Mouse (Mus musculus) erythroid progenitor cell, adult 5-6 weeks (primary cell): ENCODE results near the gene Stk11. TPM values are rescaled to one million over a fixed set of nuclear protein-coding genes. Genes with fewer than 3 reads are reported as not detected.

Experiments
- ATAC-seq: replicated peaks from 2 replicates; pipeline ENCODE4 v1.8.0; 2016; ENCODE audit warnings: moderate number of reproducible peaks, mild to moderate bottlenecking, moderate TSS enrichment, inconsistent platforms; ENCODE audit not compliant: poor library complexity, low FRiP score, severe bottlenecking
- total RNA-seq, 2 experiments: library from RNA; stranded (forward) in 1 of 2; stranded (reverse) in 1 of 2; fragments of 150-400 nt in 1 of 2; fragments of 186-747, 209-891 nt in 1 of 2; gene quantifications; 2 replicates each; pipeline versions ENCODE4 v1.2.3 to v1.2.4; 2015 to 2017; ENCODE audit warnings: low replicate concordance in 2 of 2

The Stk11 gene
- total RNA-seq, 2 experiments from 2014 or later: 224 to 440 TPM

DNA sequence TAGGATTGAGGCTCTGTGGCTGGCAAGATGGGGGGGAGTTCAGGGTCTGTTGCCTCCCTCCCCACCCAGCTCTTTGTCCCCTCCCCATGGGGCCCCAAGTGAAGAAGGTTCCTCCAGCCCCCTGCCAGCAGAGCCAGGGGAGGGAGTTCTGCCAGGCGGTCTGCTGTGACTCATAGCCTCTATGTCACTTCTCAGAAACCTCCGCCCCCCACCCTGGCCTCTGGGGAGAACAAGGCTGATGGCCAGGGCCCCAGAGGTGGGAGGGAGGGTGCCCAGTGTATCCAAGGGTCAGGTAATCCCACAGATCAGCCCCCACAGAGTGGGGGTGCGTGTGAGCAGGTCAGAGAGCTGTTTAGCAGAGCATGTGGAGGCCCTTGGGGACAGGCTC is 37.3 kb downstream of the Stk11 start:
- no peak for ATAC-seq

DNA sequence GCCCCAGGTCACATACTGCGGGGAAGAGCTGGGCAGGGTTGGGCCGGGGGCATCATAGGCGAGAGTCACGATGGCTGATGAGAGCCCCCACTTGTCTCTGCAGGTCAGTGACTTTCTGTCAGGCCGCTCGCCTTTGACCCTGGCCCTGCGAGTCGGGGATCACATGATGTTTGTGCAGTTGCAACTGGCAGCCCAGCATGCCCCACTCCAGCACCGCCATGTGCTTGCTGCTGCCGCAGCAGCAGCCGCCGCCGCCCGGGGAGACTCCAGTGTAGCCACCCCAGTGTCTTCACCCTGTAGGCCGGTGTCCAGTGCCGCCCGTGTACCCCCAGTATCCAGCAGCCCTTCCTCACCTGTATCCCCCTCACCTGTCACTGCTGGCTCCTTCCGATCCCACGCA is 38.1 kb downstream of the Stk11 start:
- no peak for ATAC-seq

DNA sequence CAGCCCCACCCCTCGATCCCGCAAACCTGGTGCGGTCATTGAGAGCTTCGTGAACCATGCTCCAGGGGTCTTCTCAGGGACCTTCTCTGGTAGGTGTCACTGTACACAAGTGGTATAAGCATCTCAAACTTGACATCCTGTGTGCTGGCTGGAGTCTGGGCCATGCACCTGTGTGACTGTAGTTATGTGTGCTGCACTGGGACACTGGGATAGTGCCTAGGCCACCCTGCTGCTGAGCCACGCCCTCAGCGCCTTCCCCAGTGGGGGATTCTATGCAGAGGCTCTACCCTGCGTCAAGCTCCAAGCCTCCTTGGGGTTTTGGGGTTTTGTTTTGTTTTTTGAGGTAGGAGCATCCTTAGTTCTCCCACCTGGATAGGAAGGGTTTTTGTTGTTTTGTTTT is 38.8 kb downstream of the Stk11 start:
- no peak for ATAC-seq

DNA sequence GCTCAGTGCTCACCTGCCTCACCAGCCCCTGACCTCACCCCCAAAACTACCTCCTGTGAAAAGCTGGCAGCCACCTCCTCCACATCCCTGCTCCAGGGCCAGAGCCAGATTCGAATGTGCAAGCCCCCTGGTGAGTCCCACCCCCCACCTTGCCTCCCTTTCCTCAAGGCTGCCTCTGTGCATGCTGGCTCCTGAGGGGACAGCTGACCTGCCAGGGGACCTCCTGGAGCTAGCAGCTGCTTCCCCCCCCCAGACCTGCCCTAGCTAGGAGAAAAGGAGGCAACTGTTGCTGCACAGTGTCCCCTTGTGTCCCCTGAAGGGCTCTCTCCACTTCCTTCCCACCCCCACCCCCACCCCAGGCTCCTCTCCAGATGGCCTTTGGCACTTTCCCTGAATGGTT is 39.7 kb downstream of the Stk11 start:
- no peak for ATAC-seq

DNA sequence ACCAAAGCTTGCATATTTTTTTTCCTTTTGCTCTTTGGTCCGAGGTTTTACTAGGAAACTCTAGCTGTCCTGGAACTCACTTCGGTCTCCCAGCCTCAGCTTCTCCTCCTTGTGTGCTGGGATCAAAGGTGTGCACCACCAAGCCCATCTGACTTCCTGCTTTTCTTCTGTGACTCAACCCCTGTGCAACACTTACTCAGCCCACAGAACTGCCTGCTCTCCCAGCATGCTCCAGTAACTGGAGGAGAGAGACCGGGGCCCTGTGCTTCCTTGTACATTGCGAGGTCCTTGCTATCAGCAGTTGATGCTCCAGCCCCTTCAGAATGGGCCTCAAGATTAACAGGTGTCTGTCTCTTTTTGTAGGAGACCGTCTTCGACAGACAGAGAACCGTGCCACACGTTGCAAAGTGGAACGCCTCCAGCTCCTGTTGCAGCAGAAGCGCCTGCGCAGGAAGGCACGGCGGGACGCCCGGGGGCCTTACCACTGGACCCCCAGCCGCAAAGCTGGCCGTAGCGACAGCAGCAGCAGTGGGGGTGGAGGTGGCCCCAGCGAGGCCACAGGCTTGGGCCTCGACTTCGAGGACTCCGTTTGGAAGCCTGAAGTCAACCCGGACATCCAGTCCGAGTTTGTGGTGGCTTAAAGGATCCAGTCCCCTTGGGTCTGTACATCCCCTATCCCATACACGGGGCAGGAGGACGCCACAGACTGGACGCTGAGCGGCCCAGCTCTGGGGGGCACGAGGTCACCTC is 40.6 kb downstream of the Stk11 start:
- ATAC-seq: no peak

DNA sequence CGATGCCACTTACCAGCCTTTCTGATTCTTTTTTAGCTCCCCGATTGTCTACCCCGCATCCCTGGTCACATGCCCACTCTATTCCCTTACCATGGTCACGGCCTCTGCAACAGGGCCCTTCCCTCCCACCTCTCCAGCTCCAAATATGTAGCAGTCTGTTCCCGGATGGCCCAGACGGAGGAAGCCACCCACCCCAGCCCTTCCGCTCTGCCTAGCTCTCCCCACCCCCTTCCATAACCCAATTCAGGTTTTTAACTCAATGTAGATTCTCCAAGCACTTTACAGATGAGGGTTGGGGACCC is 41.1 kb downstream of the Stk11 start:
- no peak for ATAC-seq

DNA sequence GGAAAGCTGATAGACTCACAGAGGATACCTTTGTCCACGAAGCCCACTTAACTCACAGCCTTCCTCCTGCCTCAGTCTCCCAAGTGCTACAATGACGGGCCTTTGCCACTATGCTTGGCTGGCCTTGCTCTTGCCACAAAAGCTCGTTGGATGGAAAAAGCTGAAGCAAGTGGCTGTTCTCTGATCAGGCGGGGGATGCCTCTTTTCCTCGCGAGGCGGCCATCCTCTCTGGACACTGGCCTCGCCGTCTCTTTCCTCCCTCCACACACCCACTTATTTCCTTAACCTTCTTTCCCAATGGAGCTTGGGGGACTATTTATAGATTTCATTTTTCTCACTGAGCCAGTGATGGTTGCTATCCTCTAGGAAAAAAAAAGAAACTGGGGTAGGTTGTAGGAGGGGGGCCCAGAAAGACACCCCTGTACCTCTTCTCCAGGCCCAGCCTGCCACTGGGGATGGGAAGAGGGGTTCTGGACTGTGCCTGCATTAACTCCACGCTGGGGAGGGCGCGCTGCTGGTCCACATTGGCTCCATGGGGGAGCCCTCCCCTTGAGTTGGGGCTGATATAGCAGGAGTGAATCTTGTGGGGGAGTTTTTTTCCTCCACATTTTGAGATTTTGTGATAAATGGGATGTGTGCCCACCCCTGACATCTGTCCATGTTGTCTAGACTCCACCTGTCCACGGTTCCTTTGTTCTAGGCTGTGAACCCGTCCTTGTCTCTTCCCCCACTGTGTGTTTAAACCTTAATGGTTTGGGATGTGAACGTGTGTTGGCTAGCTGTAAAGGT is 41.7 kb downstream of the Stk11 start:
- ATAC-seq: no peak

DNA sequence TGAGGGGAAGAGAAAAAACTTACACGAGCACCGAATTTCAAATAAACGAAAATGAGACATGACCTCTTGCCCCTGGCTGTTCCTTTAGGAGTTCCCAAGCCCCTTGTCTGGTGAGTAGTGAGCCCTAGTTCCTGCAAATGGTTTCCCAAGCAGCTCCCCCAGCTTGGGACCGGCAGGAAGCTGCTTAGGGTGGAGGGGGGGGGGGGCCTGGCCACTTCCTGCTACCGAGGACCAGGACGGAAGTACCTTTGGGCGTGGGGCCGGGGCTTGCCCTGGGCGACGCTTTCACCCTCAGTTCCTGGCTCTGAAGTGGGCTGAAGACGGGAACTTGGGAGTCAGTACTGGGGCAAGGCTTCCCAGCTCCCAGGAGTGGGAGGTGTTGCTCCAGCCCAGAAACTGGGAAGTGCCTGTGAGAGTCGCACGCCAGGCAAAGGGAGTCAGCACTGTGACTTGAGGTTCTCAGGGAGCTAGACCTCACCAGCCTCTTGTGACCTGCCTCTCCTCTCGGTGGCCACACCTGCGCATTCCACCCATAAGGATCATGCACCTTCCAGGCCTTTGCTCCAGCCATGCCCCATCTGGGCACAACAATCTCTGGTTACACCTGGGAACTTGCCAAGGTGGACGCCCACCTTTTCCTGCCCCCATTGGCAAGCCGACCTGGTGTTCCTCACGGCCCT is 42.8 kb downstream of the Stk11 start:
- ATAC-seq: no peak

DNA sequence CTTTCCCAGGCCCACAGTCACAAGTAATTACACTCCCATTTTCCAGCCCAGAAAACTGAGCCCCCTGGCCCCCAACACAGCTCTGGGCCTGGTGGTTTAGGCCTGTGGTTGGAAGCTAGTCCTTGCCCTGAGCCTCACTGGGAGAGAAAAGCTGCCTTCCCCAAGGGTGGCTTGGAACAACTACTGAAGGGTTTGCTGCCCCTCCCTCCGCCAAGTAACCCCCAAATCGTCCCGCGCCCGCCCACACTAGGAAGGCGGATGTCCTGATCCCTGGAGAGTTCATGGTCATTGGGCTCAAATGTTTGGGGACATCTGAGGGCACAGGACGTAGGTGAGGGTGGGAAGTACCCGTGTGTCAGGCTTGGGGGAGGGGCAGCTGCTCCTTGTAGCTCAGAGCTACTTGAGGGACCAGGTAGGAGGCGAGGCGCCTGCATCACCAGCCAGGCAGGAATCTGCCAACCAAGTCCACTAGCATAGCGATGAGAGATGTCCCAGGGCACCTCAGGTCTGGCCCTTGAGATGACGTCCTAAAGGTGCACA is 43.5 kb downstream of the Stk11 start:
- peak; percentile 11 for ATAC-seq

DNA sequence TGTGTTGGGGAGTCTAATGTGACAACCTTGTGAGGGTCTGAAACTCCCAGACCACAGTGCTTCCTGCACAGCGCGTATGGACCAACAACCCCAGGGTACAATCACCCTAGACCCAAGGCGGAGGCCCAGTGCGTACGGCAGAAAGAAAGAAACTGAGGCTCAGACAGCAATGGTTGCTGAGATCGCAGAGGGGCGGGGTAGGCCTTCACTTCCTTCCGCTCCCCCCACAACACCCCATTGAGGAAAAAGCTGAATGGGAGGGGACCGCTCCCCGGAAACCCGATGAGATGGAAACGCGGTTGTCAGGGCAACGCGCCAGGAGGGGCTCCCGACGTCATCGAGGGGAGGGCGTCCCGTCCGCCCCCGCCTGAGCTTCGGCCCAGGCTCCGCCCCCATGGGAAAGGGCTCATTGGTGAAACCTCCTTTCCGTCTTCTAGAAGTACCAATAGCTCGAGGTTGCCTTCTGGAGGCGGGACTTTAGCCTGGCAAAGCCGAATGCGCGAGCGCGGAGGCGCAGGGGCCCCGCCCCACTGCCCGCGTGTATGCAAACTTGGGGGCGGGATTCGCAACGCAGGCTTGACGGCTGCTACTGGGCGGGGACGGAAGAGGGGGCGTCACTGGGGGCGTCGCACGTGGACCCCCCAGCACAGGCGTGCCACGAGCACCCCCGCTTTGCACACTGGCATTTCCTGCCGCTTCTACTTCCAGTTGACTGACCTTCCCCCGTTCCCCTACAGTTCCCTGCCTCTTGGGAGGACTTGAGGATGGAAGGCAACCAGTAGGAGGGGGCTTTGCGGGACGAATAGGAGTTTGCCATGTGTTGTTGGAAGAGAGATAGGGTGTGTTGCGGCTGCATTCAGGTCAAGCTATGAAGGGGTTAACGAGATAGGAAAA is 44.2 kb downstream of the Stk11 start:
- peak; percentile 88 for ATAC-seq

DNA sequence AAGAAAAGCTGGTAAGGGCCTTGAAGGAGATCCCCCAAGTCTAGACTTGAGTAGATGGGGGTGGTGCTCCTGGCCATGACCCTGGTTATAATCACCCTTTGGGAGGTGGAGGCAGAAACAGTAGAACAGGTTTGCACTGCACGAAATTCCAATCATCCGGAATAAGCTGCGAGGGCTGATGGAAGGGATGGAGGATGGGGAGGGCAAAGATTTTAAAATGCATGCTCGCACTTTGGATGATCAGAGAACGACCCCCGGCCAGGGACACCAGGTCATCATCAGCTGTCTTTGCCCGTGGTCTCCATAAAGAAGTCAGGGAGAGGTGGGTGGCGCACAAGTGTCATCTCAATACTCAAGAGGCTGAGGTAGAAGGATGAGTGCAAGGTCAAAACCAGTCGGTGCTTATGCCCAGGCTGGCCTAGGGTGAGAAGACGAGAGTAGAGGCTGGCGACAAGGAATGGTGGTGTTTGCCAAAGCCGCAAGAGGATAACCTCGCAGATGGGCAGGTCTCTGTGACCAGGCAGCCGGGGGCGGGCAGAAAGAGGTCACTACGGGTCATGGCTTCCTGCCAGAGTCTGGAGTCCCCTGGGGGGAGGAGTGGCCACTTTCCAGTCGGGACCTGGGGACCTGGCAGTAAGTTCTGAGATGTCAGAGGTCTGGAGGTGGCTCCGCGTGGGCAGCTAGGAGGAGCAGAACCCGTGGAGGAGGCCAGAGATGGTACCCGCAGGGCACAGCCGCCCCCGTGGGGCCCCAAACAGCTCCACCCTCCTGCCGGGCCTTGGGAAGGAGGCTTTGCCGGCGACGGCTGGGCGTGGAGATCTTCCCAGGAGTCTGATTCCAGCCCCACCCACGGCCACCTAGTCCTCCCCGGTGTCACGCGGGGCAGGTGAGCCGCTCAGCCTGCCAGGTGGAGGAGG is 45.1 kb downstream of the Stk11 start:
- peak; percentile 23; the same call in 1 of the 2 replicates for ATAC-seq

DNA sequence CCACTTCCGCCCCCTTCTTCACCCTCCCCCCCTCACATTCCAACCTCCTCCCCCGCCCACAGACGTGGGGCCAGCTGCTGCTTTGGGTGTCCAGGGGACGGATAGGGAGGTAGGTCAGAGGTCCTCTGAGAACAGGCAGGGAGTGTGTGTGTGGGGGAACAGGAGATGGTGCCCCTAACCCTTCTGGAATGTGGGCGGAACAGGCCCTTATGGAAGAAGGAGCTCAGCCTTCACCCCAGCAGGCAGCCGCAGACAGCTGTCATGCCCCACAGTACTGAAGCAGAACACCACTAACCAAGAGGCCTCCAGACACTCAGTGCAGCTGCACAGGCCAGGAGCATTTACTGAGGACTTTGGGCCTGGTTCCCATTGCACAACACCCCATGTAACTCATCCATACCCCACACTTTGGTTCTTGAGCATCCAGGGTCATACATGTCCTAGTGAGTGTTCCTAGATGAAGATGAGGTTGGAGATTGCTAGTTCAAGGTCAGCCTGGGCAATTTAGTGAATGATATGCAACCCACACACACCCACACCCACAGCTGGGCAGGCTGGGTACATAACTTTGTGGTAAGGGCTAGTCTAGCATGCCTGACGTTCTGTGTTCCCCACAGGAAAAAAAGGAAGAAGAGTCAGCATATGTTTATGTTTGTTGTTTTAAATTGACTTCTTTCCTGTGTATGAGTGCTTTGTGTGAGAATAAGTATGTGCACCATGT is 46.1 kb downstream of the Stk11 start:
- ATAC-seq: no peak

DNA sequence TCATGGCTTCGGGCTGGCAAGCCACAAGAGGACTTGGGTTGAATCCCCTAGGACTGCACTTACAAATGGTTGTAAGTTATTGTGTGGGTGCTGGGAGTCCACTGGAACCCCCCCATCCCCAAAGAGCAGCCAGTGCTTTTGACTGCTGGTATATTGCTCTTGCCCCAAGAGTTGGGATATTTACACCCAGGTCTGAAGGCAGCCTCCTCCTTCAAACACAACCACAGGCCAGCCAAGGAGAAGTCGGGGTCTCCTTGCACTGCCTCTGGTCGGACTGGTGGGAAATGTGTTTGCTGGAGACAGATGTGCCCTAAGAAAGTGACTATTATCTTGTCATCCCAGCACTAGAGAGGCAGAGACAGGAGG is 46.6 kb downstream of the Stk11 start:
- ATAC-seq: no peak

DNA sequence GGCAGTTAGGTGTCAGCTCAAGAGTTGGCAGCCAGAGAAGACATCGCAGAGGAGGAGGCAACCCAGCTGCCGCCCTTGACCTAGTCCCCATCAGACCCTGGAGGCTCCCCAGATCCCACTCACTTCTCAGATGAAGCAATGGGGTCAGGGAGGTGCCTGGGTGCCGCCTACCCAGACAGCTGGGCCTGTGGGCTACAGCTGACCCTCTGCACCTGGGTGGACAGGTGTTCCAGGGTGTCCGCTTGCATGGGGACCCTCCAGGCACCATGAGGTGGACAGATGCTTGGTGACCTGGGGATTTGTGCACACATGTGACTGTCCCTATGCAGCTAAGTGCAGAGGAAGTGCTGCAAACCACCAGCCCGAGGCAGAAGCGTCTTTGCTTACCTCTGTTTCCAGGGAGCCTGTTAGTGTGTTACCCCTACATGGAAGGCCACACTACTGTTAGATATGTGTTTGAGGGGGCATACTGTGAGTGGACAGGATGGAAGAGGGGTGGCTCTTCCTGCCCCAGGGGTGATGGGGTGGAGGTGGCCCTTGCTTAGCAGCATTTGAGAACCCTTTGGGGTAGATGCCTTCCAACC is 47.2 kb downstream of the Stk11 start:
- no peak for ATAC-seq

DNA sequence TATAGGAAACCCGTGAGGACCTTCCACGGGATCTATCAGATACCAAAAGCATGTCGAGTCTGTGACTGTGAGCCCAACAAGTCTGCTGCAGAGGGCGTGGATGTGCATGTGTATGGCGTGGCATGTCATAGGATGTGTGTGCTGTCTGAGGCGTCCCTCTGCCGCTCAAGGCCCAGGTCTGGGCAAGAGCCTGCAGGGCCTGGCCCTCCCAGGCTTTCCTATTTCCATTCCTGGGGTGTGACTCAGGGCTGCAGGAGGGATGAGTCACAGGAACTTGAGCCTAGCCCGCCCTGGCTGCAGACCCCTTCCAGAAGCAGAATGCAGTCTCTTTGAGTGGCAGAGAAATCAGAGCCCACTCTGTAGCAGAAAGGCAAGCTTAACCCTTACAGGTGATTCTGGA is 48.1 kb downstream of the Stk11 start:
- no peak for ATAC-seq

DNA sequence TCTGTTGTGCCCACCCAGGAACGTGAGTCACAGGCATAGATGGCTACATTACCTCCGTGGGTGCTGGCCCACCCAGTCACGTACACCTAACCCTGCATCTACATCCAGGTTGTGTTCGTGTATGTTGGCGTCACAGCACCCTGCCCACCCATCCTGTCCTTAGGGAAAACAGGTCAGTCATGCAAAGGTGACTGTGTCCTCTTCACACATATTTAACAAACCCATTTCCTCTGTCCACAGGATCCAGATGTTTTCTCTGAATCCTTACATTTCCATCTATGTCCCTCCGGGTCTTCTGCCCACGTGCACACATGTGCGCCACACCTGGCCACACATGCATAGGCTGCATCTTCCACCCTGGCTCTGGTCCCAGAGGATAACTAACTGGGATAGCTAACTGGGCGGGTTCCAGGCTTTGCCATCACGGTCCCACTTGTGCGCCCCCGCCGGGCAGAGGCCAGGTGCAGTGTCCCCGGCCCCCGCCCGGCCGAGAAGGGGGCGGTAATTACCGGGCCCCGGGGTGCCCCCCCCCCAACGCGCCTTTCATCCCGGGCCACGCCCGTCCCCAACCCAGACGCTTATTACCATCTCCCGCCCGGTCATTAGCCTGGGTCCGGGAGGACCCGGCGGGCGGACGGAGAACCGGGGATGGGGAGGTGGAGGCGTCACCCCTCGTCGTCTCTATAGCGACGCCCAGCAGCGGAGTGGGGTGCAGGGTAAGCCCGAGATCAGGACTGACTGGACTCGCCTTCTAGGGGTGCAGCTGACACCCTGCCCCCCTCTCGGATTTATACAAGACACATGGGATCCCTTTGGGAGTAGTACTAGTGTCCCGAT is 48.8 kb downstream of the Stk11 start:
- ATAC-seq: no peak

DNA sequence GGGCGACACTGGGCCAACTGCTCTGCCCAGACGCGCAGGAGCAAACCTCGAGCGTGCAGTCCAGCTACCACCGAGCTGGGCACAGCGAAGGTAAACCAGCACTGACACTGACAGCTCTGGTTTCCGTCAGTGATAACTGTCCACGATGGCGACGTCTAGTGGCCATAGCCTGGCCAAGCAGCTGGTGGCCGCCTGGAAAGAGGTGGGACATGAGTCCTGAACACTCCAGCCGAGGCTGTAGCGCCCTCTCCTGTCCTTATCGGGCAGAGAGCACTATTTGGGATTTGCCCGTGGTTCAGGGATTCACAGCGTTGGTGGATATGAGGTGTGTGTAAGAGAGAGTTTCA is 49.4 kb downstream of the Stk11 start:
- peak; percentile 67 for ATAC-seq
